Mouse (Mus musculus) heart, postnatal 25 days (tissue): Measurements from ENCODE around the gene Adam1b. TPM values are rescaled to one million over a fixed set of nuclear protein-coding genes. Genes with fewer than 3 reads are reported as not detected.
A peak's percentile ranks its signal among the peaks of the same experiment; 100 is the strongest.
"Not testable (repeated sequence)": the region's sequence is repeated elsewhere in the genome, so short reads cannot be mapped to it uniquely, and the experiment has no call there.

Source experiments
- DNase-seq: peaks from one replicate; pipeline ENCODE4 v3.0.0; 2022; ENCODE audit warnings: low spot score
- intact Hi-C: fragments of 180-260 bp; cut with DNase I; formaldehyde crosslinking; loops from one replicate; pipeline ENCODE4 v1.15.1; 2025
- total RNA-seq, 2 experiments: library from RNA; stranded (reverse); gene quantifications; 2 replicates each; pipeline ENCODE4 v1.2.3; 2021

The Adam1b gene
- total RNA-seq, 2 experiments from 2014 or later: not detected

GRCm38 (mm10) chr5:121506846-121507245, 3.6 kb upstream of the Adam1b start:
- no peak for DNase-seq

GRCm38 (mm10) chr5:121501424-121501996, 1.7 kb downstream of the Adam1b start:
- DNase-seq, intact Hi-C loops: not testable (repeated sequence)

More at GRCm38 (mm10) chr5:121506846-121507245, 3.6 kb upstream of the Adam1b start:
- intact Hi-C loops: no loop called here

- no peak for DNase-seq
- intact Hi-C loops: no loop called here
Observed at GRCm38 (mm10) chr5:121500719-121501118, 2.5 kb downstream of the Adam1b start.

DNA sequence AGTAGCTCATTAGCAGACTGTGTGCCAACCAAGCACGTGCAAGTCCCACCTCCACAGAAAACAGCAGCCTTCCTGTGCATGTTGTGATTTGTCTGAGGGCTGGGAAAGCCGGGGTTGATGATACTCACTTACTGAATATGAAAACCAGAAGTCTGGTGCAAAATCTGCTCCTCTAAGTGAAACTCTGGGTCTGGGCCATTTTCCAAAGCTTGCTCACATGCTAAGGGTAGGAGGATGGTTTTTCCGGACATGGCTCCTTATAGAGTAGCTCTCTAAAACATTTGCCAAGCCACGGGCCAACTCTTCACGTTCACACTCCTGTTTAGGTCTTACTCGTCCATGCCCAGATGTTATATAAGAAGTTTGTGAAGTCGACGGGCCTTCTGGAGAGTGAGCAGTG, 9.9 kb downstream of the Adam1b start:
- no peak for DNase-seq
- intact Hi-C loops: no loop called here

DNA sequence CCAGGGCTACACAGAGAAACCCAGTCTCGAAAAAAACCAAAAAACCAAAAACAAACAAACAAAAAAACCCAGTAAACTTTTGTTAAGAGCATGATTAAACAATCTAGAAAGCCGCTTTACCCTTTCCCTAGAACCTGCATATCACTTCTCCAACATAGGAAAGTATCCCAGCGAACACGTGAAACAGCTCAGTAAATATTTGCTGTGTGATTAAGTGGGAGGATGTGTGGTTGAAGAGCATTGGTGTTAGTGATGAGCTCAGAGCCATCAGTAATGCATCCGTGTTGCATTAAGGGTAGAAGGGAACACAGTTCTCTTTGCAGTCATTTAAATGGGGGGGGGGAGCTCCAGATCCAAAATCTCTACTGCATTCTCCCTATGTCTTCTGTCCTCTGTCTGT, 18.4 kb downstream of the Adam1b start:
- DNase-seq: no peak
- intact Hi-C loops: no loop called here

- intact Hi-C loops: loop anchor here (2.0 to 5.0 kb wide), 2 partner anchors 27 to 35 kb away; partner anchors contain the start of gene Tmem116
- no peak for DNase-seq
Observed at GRCm38 (mm10) chr5:121477680-121478079, 25.6 kb downstream of the Adam1b start.

DNA sequence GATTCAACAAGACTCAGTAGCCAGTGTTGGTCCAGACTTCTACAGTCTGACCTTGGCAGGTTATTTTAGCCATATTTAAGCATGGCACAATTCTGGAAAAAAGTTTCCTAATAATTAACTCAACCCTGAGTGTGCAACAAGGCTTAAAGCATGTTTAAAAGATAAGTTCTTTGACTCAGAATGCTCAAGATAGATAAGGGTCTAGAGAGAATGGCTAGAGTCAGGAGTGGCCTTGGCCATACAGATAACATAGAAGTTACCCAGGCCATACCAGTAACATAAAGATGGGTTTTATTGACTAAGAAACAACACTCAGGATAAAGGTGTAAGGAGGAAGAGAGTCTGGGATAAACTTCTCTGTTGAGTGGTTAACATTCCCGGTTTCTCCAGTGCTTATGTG, 27.2 kb downstream of the Adam1b start:
- intact Hi-C loops: loop anchor here (2.0 to 5.0 kb wide), 2 partner anchors 25 to 34 kb away; partner anchors contain the start of gene Tmem116
- no peak for DNase-seq

- intact Hi-C loops: loop anchor here (5.0 kb wide), 1 partner anchor 32 kb away; no protein-coding TSS in a partner anchor
- DNase-seq: no peak
Observed at GRCm38 (mm10) chr5:121474610-121475009, 28.6 kb downstream of the Adam1b start.

- intact Hi-C loops: no loop called here
- no peak for DNase-seq
Observed at GRCm38 (mm10) chr5:121472411-121472810, 30.8 kb downstream of the Adam1b start.

GRCm38 (mm10) chr5:121469566-121469965, 33.7 kb downstream of the Adam1b start:
- DNase-seq: no peak
- intact Hi-C loops: no loop called here

DNA sequence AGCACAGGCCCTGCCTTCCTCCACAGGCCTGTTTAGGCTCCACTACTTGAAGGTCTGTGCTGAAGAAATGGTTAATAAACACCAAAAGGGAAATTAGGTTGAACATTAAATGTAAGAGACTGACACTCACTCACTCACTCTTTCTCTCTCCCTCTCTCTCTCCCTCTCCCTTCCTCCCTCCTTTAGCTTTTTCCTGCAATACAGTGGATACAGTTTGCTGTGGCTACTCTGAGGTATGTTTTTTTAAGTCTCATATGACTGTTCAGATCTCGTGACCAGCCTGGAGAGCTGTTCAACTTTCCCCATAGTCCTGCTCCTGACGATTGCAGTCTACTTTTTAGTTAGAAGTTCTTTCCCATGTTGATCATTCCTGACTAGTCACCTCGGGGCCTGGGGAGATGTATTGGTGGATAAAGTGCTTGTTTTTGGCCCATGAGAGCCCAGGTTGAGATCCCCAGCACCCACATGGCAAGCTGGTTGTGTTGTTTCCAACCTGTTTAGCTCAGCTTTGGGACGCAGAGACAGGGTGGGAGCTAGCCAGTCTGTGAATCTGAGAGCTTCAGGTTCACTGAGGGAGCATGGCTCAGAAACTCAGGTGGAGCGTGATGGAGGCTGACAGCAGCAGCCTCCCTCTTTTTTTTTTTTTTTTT, 39.5 kb downstream of the Adam1b start:
- intact Hi-C loops: no loop called here
- no peak for DNase-seq

DNA sequence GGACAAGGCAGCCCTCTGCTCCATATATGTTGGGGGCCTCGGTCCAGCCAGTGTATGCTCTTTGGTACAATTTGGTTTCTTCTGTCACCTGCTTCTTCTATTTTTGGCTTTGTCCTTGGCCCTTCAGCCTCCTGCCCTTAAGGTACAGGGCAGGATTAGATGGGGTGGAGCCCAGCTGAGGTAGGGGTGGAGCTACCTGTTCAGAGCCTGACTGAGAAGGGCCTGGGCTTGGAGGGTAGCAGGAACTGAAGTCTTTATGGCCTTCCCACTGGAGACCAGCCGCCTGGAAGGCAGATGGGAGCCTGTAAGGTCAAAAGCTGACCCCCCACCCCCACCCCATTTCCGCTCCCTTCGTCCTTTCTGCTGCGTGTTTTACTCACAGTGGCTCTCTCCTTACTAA, 40.3 kb downstream of the Adam1b start:
- intact Hi-C loops: no loop called here
- no peak for DNase-seq

DNA sequence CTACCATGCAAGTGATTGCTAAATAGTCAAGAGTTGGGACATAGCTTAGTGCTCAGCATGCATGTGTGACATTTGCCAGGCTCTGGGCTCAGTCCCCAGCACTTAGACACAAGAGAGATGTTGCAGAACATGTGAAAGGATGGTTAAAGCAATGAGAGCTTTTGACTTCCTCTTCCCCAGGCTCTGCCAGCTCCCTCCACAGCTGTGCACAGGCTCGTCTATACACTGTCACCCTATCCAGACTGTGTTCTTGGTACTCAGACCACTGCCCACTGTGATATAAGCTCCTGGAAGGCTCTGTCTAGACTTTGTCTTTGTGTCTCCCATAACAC, 41.1 kb downstream of the Adam1b start:
- DNase-seq: no peak
- intact Hi-C loops: no loop called here

GRCm38 (mm10) chr5:121461339-121462170, 41.7 kb downstream of the Adam1b start:
- DNase-seq: no peak
- intact Hi-C loops: no loop called here

DNA sequence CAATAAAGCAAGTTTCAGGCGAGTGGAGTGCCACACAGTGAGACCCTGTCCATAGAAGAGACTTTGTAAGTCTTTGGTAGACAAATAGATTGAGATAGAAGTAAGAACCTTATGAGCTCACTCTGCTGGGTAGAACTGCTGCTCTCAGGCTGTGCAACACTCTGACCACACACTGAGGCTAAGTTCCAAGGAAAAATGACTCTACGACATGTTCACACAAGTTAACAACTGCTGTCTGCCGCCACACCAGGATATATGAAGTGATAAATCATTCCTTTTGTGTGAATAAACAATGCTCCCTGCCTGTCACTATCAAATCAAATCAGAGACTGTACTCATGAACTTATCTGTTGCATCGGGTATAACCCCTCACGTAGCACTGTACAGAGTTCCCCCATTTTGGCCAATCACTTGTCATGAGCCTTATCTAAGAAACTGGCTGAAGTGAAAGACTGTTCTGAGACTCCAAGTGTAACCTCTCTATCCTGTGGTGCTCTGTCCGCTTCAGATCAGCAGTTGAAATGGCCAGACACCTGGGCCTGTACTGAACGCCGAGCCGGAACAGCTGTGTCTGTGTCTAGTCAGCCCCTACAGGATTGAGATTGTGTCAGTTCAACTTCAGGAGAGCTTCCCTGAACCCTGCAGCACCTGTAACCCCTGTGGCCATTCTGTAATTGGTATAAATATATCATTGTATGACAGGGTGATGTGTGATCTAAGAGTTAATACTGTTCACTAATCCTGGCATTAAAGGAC, 47.5 kb downstream of the Adam1b start:
- no peak for DNase-seq
- intact Hi-C loops: no loop called here

DNA sequence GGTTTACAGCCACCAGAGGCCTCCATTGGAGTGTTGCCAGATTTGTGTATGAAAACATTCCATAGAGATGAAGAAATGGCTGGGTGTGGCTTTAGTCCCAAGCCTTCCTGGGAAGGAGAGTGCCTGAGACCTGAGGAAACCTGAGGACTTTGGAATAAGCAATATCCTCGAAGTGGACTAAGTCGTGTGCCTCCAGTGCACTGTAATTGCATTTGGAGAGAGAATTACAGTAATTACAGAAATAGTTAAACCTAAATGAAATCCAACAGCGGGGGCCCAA, 48.8 kb downstream of the Adam1b start:
- intact Hi-C loops: no loop called here
- DNase-seq: no peak

DNA sequence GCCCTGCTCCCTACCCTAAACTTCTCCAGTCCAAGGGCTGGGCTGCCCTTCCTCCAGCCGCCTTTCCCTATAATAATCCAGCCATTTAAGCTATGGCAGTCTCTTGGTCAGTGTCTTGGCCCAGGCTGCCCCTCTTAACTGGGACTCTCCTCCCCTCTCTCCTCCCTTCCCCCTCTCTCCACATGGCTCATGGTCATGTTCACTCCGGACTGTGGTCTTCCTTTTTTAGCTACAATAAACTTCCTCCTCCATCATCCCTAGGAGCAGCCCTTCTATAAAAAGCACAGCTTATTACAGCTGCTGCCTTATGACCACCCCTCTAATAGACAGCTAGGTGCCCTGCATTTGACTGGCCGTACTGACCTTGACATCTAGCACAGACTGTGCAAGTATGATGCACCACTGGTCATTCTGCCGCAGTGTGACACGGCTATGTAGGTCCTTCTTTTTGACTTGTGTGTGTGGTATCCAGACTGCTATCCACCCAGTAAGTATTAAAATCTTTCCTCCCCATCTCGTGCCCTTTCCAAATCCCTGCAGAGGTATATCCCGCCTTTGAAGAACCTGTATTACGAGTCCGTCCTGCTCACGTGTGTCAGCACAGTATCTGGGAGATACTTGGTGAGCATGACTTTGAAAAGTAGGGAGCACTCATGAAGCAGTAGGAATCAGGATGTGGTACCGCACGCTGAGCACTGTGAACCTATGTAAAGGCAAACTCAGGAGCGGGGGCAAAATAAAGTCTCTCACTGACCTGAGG, 49.3 kb downstream of the Adam1b start:
- intact Hi-C loops: no loop called here
- no peak for DNase-seq

DNA sequence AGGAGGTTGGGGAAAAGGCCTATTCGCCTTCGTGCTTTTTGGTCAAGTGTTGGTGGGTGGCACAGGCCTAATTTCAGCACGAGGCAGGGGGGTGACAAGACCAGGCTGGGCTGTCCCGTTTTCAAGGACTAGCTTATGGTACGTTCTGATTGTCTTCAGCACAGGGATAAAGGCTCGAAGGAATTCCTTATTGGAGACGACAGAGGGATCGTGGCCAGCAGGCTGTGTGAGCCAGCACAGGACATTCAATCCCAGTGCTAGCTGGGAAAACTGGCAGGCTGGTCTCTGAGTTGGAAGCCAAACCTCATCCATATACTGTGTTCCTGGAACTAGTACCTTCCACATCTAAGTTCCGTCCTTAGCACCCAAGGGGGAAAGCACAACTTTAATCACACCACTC, 50.3 kb downstream of the Adam1b start:
- no peak for DNase-seq
- intact Hi-C loops: no loop called here

DNA sequence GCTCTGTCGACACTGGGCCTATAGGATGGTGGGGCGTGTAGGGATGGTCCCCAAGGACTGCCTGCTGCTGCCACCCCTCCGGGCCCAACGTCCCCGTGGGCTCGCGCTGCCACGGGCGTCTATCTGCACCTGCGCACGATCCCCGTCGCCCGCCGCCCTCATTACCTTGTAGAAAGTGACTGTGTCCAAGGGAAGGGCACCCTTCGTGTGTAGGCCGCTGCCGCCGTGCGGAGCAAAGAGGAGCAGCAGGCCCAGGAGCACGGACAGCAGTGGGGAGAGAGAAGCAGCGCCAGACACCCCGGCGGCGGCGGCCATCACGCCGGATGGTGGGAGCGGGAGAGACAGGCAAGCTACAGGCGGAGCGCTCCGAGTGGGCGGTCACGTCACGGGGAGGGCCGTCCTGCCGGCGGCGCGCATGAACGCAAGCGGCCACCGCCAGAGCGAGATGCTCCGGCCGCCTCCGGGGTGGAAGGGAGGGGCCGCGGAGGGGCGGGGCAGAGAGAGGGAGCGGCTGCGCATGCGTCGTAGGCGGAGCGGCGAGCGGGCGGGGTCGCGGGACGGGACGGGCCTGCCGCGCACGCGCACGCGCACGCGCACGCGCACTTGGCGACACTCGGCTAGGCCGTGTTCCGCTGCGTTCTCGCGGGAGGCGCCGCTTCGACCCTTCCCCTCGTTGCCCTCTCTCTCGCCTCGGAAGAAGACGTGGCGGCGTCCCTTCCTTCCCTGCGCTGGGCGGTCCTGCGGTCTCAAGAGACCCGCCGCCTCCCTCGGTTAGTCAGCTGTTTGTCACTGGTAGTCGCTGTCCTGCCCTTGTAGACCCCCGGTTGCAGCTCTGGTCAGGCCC, 51.0 kb downstream of the Adam1b start, which contains the start of gene Erp29:
Gene Erp29, minus strand, starts transcription at position 481 of the 844 bp plus-strand sequence.
- DNase-seq: peak; percentile 98
- intact Hi-C loops: no loop called here
